Mouse (Mus musculus): Measurements from ENCODE around the gene Vtn. TPM values are rescaled to one million over a fixed set of nuclear protein-coding genes. Genes with fewer than 3 reads are reported as not detected.
A peak's percentile ranks its signal among the peaks of the same experiment; 100 is the strongest.

The Vtn gene
- polyA plus RNA-seq, 1 experiment from 2014 or later: 129 TPM

DNA sequence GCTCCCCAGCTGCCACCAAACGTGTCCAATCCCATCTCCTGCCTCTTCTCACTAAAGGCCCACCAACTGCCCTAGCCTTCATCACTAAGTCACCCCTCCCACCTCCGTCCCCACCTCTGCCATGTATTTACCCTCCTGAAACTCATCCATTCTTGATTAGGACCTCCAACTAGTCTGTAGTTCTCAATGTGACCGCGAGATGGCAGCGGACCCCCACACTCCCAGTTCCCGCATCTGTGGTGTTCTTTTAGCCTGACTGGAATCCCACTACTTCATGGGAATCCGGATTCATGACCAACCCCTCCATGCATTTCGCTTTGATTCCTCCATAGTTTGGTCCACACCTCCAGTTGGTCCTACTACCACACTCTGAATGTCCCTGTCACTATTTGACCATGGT is 10.7 kb upstream of the Vtn start:
- no peaks in the 10 kb centered on the region for H3K9me3 ChIP-seq (ENCODE audit: control insufficient read depth, low read length)
- no peak overlapping the region for H3K27ac ChIP-seq (ENCODE audit: low read depth, low read length)
- H3K27me3 ChIP-seq (ENCODE audit: control insufficient read depth, insufficient read depth, low read length): peaks cover 48% of the 10 kb centered on the region
- no peaks in the 10 kb centered on the region for H3K36me3 ChIP-seq (ENCODE audit: control insufficient read depth, insufficient read depth, low read length)
- 7% methylated on average over 8 of the region's 8 CpGs for WGBS
- no peak overlapping the region for H3K4me3 ChIP-seq (ENCODE audit: low read depth, low read length)
- H3K4me2 ChIP-seq (replicated peaks; ENCODE audit: low read depth, low read length): no peak overlapping the region
- 0 out of 2 replicates have a peak, but pooled peaks cover 7% of the 10 kb centered on the region for H3K4me1 ChIP-seq (replicated peaks; ENCODE audit: control insufficient read depth, insufficient read depth, low read length)
- no peak overlapping the region for H3K9ac ChIP-seq (ENCODE audit: low read depth, low read length)
- ATAC-seq (ENCODE audit: low FRiP score): no peak
- peak; percentile 85 for DNase-seq (ENCODE audit: low spot score)

DNA sequence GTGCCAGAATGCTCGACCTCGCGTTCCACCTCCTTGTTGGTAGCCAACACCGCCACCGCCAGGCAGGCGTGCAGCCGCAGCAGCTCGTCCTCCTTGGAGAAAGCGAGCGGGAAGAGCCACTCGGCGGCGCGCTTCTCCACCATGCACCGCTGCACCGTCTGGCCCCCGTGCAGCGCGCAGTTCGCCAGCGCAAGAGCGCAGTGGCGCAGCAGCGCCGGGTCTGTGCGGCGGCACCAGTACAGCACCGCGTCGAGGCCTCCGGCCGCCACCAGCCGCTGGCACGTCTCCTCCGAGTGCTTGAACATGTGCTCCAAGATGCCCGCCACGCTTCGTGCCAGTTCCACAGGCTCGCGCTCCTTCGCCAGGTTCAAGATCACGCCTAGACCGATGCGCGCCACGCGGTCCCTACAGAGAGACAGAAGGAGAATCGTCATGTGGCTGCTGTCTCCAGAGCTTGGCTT is 8.1 kb upstream of the Vtn start:
- DNase-seq (ENCODE audit: low spot score) (peak; percentile 75), ATAC-seq (ENCODE audit: low FRiP score) (0 out of 2 replicates have a peak, but pooled peaks have one; percentile 54)
- H3K9ac ChIP-seq (ENCODE audit: low read depth, low read length): peak overlapping the region; percentile 23; the same call in 1 of the 2 replicates
- H3K4me1 ChIP-seq (replicated peaks; ENCODE audit: control insufficient read depth, insufficient read depth, low read length): 0 out of 2 replicates have a peak, but pooled peaks cover 7% of the 10 kb centered on the region
- peak overlapping the region; percentile 22; the same call in 1 of the 2 replicates for H3K4me3 ChIP-seq (ENCODE audit: low read depth, low read length)
- H3K27ac ChIP-seq (ENCODE audit: low read depth, low read length): no peak overlapping the region
- no peaks in the 10 kb centered on the region for H3K9me3 ChIP-seq (ENCODE audit: control insufficient read depth, low read length)
- 12% methylated on average over 46 of the region's 48 CpGs for WGBS
- H3K36me3 ChIP-seq (ENCODE audit: control insufficient read depth, insufficient read depth, low read length): no peaks in the 10 kb centered on the region
- H3K27me3 ChIP-seq (ENCODE audit: control insufficient read depth, insufficient read depth, low read length): peaks cover 50% of the 10 kb centered on the region
- H3K4me2 ChIP-seq (replicated peaks; ENCODE audit: low read depth, low read length): peak overlapping the region; percentile 43

DNA sequence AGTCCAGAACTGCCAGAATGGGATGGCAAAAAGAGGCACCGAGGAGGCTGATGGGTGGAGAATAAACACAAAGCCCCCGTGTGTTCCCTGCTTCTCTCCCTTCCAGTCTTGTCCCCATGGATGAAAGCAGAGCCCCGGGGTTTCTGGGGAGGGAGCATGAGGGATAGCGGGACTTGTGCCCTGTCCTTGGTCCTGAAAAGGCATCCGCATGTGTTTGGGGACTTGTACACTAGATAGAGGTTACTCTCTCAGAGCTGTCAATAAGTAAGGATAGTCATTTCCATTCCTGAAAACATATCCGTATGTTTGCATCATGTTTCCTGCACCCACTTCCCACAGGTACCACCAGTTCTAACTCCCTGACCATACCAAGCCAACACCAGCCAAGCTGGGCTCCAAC is 3.0 kb upstream of the Vtn start:
- ATAC-seq (ENCODE audit: low FRiP score) (no peak), DNase-seq (ENCODE audit: low spot score) (peak; percentile 53)
- Histone ChIP-seq H3K27ac (ENCODE audit: low read depth, low read length) (no peak overlapping the region), H3K4me3 (ENCODE audit: low read depth, low read length) (no peak overlapping the region), H3K9ac (ENCODE audit: low read depth, low read length) (0 out of 2 replicates have a peak overlapping the region, but pooled peaks have one; percentile 23), H3K27me3 (ENCODE audit: control insufficient read depth, insufficient read depth, low read length) (peaks cover 20% of the 10 kb centered on the region), H3K4me1 (replicated peaks; ENCODE audit: control insufficient read depth, insufficient read depth, low read length) (0 out of 2 replicates have a peak, but pooled peaks cover 3% of the 10 kb centered on the region), H3K9me3 (ENCODE audit: control insufficient read depth, low read length) (no peaks in the 10 kb centered on the region), H3K36me3 (ENCODE audit: control insufficient read depth, insufficient read depth, low read length) (no peaks in the 10 kb centered on the region), H3K4me2 (replicated peaks; ENCODE audit: low read depth, low read length) (peak overlapping the region; percentile 76)
- 4% methylated on average over 6 of the region's 6 CpGs for WGBS

DNA sequence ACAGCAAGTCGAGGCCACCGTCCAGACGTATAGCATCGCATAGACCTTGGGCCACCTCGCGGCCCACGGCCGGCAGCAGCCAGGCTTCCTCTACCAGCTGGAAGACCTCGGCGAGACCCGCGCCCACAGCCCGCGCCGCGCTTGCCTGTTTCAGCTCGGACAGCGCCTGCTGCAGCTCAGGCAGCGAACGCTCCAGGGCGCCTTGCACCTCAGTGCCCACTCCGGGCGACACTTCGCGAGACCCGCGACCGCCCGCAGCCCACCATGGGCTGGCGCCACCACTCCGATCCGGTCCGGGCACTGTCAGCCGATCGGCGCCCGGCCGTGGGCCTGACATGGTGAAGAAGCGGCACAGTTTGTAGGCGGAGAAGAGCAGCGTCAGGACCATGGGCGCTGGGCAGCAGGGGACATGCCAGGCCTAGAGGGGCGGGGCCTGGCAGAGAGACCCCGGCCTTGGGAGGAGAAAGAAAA is 1.8 kb upstream of the Vtn start:
- no peaks in the 10 kb centered on the region for H3K4me1 ChIP-seq (replicated peaks; ENCODE audit: control insufficient read depth, insufficient read depth, low read length)
- peak; percentile 66 for DNase-seq (ENCODE audit: low spot score)
- peak overlapping the region; percentile 60 for H3K4me3 ChIP-seq (ENCODE audit: low read depth, low read length)
- H3K36me3 ChIP-seq (ENCODE audit: control insufficient read depth, insufficient read depth, low read length): no peaks in the 10 kb centered on the region
- under 1% methylated on average over 44 of the region's 44 CpGs for whole genome bisulfite sequencing
- H3K27ac ChIP-seq (ENCODE audit: low read depth, low read length): peak overlapping the region; percentile 80
- H3K27me3 ChIP-seq (ENCODE audit: control insufficient read depth, insufficient read depth, low read length): peaks cover 10% of the 10 kb centered on the region
- H3K9me3 ChIP-seq (ENCODE audit: control insufficient read depth, low read length): no peaks in the 10 kb centered on the region
- peak; percentile 79 for ATAC-seq (ENCODE audit: low FRiP score)
- peak overlapping the region; percentile 76 for H3K4me2 ChIP-seq (replicated peaks; ENCODE audit: low read depth, low read length)
- peak overlapping the region; percentile 64 for H3K9ac ChIP-seq (ENCODE audit: low read depth, low read length)

DNA sequence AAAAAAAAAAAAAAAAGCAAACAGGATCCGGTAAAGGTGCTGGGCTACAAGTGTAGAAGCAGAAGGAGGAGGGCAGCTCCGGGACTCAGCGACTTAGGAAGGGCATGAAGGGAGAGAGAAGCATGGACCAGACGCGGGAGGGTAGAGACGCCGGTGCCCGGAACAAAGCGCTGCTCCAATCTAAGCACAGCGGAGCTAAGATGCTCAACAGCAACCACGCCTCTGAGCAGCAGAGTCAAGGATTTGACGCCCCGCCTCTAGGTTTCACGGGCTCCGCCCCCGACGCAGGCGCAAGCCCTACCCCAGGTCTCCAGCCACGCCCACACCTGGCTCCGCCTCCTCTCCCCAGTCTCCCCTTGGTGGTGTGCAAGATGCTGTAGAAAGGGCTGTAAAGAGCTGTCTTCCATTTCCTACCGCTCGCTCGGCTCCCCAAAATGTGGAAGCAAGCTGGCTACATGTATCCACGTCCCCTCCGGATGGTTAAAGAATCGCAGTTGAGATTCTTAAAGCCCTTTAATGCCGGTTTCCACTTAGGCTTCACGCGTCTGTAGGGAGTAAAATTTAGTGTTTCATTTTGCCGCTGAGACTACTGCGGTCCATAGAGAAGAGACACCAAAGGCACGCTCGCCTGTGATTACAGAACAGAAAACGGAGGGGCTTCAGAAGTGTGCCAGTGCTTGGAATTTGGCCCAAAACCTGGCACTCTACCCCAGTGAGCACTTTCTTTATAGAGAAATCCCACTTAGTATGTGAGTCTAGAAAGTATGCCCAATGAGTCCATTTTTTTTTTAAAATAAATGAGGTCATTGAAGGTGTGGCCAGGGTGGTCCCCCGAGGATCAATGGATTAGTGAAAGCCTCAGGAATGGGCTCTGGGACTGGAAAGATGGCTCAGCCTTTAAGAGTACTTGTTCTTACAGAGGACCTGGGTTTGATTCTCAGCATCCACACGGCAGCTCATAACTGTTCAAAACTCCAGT is 1.1 kb upstream of the Vtn start, which contains the start of gene Sarm1:
Sarm1 (minus strand) TSS at position 211 of the 979 bp plus-strand sequence.
- Histone ChIP-seq H3K9ac (ENCODE audit: low read depth, low read length) (peak within 1 kb of the TSS; percentile 64), H3K4me1 (replicated peaks; ENCODE audit: control insufficient read depth, insufficient read depth, low read length) (no peaks in the 10 kb centered on the region), H3K27me3 (ENCODE audit: control insufficient read depth, insufficient read depth, low read length) (peaks cover 10% of the 10 kb centered on the region), H3K9me3 (ENCODE audit: control insufficient read depth, low read length) (no peaks in the 10 kb centered on the region), H3K4me2 (replicated peaks; ENCODE audit: low read depth, low read length) (peak within 1 kb of the TSS; percentile 76), H3K4me3 (ENCODE audit: low read depth, low read length) (peak within 1 kb of the TSS; percentile 60), H3K36me3 (ENCODE audit: control insufficient read depth, insufficient read depth, low read length) (no peaks in the 10 kb centered on the region), H3K27ac (ENCODE audit: low read depth, low read length) (peak within 1 kb of the TSS; percentile 80)
- WGBS: 3% methylated on average over 36 of the region's 36 CpGs
- ATAC-seq (ENCODE audit: low FRiP score) (peak; percentile 97), DNase-seq (ENCODE audit: low spot score) (peak; percentile 98)

DNA sequence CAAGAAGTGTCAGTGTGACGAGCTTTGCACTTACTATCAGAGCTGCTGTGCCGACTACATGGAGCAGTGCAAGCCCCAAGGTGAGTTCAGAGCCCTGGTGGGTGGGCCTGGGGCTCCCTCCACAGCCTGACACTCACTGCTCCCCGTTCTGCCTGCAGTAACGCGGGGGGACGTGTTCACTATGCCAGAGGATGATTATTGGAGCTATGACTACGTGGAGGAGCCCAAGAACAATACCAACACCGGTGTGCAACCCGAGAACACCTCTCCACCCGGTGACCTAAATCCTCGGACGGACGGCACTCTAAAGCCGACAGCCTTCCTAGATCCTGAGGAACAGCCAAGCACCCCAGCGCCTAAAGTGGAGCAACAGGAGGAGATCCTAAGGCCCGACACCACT is 652 bp downstream of the Vtn start:
- H3K27me3 ChIP-seq (ENCODE audit: control insufficient read depth, insufficient read depth, low read length): peaks cover 10% of the 10 kb centered on the region
- 53% methylated on average over 16 of the region's 16 CpGs for WGBS
- H3K27ac ChIP-seq (ENCODE audit: low read depth, low read length): no peak overlapping the region; the same call in 1 of the 2 replicates
- H3K4me2 ChIP-seq (replicated peaks; ENCODE audit: low read depth, low read length): peak overlapping the region; percentile 14; the same call in 1 of the 2 replicates
- no peaks in the 10 kb centered on the region for H3K36me3 ChIP-seq (ENCODE audit: control insufficient read depth, insufficient read depth, low read length)
- H3K4me1 ChIP-seq (replicated peaks; ENCODE audit: control insufficient read depth, insufficient read depth, low read length): no peaks in the 10 kb centered on the region
- H3K9me3 ChIP-seq (ENCODE audit: control insufficient read depth, low read length): no peaks in the 10 kb centered on the region
- no peak for ATAC-seq (ENCODE audit: low FRiP score)
- DNase-seq (ENCODE audit: low spot score): no peak
- H3K9ac ChIP-seq (ENCODE audit: low read depth, low read length): 0 out of 2 replicates have a peak overlapping the region, but pooled peaks have one; percentile 11
- no peak overlapping the region for H3K4me3 ChIP-seq (ENCODE audit: low read depth, low read length)

DNA sequence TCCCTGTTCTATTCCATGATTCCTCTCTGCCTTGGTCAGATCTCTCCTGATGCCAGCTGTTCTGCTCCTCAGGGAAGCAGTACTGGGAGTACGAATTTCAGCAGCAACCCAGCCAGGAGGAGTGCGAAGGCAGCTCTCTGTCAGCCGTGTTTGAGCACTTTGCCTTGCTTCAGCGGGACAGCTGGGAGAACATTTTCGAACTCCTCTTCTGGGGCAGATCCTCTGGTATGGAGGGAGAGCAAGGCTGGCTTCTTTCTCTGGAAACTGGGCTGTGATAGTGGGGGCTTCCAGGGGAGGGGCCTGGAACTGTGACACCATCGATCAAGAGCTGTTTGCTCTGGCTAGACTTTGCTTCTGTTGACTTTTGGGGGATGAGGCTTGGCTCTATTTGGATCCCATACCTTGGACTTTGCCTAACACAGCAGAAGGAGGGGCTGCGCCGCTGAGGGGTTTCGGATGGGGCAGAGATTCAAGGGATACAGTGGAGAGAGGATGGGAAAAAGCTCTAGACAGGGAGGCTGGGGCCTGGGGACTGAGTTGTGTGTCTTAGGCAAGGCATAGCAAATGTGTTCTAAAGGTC is 1.8 kb downstream of the Vtn start:
- no peak overlapping the region for H3K4me2 ChIP-seq (replicated peaks; ENCODE audit: low read depth, low read length)
- no peaks in the 10 kb centered on the region for H3K4me1 ChIP-seq (replicated peaks; ENCODE audit: control insufficient read depth, insufficient read depth, low read length)

DNA sequence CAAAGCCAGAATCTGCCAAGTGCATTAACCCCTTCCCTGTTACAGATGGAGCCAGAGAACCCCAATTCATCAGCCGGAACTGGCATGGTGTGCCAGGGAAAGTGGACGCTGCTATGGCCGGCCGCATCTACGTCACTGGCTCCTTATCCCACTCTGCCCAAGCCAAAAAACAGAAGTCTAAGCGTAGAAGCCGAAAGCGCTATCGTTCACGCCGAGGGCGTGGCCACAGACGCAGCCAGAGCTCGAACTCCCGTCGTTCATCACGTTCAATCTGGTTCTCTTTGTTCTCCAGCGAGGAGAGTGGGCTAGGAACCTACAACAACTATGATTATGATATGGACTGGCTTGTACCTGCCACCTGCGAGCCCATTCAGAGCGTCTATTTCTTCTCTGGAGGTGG is 2.6 kb downstream of the Vtn start:
- no peak overlapping the region for H3K27ac ChIP-seq (ENCODE audit: low read depth, low read length)
- 83% methylated on average over 20 of the region's 20 CpGs for WGBS
- no peaks in the 10 kb centered on the region for H3K36me3 ChIP-seq (ENCODE audit: control insufficient read depth, insufficient read depth, low read length)
- DNase-seq (ENCODE audit: low spot score) (no peak), ATAC-seq (ENCODE audit: low FRiP score) (no peak)
- no peaks in the 10 kb centered on the region for H3K4me1 ChIP-seq (replicated peaks; ENCODE audit: control insufficient read depth, insufficient read depth, low read length)
- peaks cover under 1% of the 10 kb centered on the region; the same call in 1 of the 2 replicates for H3K27me3 ChIP-seq (ENCODE audit: control insufficient read depth, insufficient read depth, low read length)
- H3K4me3 ChIP-seq (ENCODE audit: low read depth, low read length): no peak overlapping the region
- H3K4me2 ChIP-seq (replicated peaks; ENCODE audit: low read depth, low read length): no peak overlapping the region
- no peak overlapping the region for H3K9ac ChIP-seq (ENCODE audit: low read depth, low read length)
- H3K9me3 ChIP-seq (ENCODE audit: control insufficient read depth, low read length): no peaks in the 10 kb centered on the region

More for the DNA sequence above, 1.8 kb downstream of the Vtn start:
- DNase-seq (ENCODE audit: low spot score) (no peak), ATAC-seq (ENCODE audit: low FRiP score) (no peak)
- 83% methylated on average over 9 of the region's 9 CpGs for WGBS
- H3K27ac ChIP-seq (ENCODE audit: low read depth, low read length): no peak overlapping the region
- H3K27me3 ChIP-seq (ENCODE audit: control insufficient read depth, insufficient read depth, low read length): peaks cover 8% of the 10 kb centered on the region
- no peaks in the 10 kb centered on the region for H3K9me3 ChIP-seq (ENCODE audit: control insufficient read depth, low read length)
- H3K36me3 ChIP-seq (ENCODE audit: control insufficient read depth, insufficient read depth, low read length): no peaks in the 10 kb centered on the region
- no peak overlapping the region for H3K9ac ChIP-seq (ENCODE audit: low read depth, low read length)
- no peak overlapping the region for H3K4me3 ChIP-seq (ENCODE audit: low read depth, low read length)

Data from hindbrain, embryonic 11.5 days (tissue).